Mouse (Mus musculus): Measurements from ENCODE around the gene Rpl5. TPM values are rescaled to one million over a fixed set of nuclear protein-coding genes. Genes with fewer than 3 reads are reported as not detected.

Gene Rpl5
- polyA plus RNA-seq, 2 experiments = 66.4 to 273 TPM

DNA sequence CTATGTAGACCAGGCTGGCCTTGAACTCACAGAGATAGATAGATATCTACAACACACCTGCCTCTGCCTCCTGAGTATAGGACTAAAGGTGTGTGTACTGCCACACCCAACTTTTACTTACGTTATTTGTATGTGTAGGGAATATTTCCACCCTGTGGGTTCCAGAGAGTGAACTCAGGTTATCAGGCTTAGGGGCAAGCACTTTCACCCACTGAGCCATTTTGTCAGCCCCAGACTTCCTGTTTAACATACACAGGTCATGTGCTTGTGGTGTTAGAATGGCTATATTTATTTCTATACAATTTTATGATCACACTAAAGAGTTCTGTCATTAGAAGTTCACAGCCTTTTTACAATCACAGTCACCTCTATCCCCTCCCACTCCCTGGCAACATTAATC, 42.6 kb downstream of the Rpl5 start:
- Histone ChIP-seq H3K27ac (replicated peaks; ENCODE audit: low read depth, low read length) (no peak overlapping the region), H3K27me3 (ENCODE audit: control insufficient read depth, insufficient read depth, low read length) (no peaks in the 10 kb centered on the region), H3K4me1 (ENCODE audit: control insufficient read depth, insufficient read depth, low read length) (no peaks in the 10 kb centered on the region), H3K36me3 (ENCODE audit: control insufficient read depth, insufficient read depth, low read length) (no peaks in the 10 kb centered on the region), H3K9ac (ENCODE audit: low read depth, low read length, severe bottlenecking) (no peak overlapping the region), H3K4me3 (replicated peaks; ENCODE audit: low read length) (no peak overlapping the region), H3K9me3 (ENCODE audit: control insufficient read depth, low read length) (no peaks in the 10 kb centered on the region), H3K4me2 (replicated peaks; ENCODE audit: low read depth, low read length, severe bottlenecking) (no peak overlapping the region)
- TF ChIP-seq POLR2A (IDR thresholded peaks at IDR 0.05; ENCODE audit: borderline replicate concordance, extremely low read depth, insufficient read depth, insufficient read length) = no peak
- ATAC-seq (ENCODE audit: low FRiP score, low read depth) = no peak
- 87% methylated on average over 1 of the region's 1 CpGs for WGBS
- no peak for DNase-seq (ENCODE audit: low spot score)

DNA sequence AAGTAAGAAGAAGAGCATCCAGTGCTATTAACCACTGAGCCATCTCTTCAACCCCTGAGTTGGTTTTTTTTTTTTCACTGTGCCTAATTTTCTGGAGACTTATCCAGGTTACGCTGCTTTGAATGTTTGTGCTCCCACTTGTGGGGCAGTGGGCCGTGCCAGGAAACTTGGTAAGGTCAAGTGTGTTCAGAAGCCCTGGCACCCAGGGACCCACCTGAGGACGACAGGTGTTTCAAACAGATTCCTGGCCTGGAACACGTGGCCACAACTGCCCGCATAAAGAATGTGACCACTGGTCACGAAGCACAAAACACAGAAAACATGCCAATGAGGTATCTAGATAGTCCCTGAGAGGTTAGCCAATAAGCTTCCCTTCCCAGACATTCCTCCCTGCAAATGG, 43.2 kb downstream of the Rpl5 start:
- TF ChIP-seq POLR2A (IDR thresholded peaks at IDR 0.05; ENCODE audit: borderline replicate concordance, extremely low read depth, insufficient read depth, insufficient read length) = no peak

DNA sequence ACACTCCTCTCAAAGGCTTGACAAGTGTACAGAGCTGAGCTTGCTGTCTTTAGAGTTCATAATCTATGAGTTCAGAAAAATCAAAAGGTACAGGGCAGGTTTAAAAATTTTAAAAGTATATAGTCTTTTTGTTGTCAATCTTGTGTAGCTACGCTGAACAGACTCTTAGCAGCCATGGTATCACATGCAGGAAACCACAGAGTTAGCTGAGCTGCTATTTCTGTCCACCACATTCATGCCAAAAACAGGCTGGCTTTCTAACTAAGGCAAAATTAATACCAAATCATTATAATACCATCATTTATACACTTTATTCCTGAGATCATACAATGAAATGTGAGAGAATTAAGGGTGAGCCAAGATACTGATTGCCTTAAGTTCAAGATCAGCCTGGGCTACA, 46.2 kb downstream of the Rpl5 start:
- no peaks in the 10 kb centered on the region for H3K4me1 ChIP-seq (ENCODE audit: control insufficient read depth, insufficient read depth, low read length)
- H3K4me2 ChIP-seq (replicated peaks; ENCODE audit: low read depth, low read length, severe bottlenecking) = no peak overlapping the region
- H3K36me3 ChIP-seq (ENCODE audit: control insufficient read depth, insufficient read depth, low read length) = no peaks in the 10 kb centered on the region
- DNase-seq (ENCODE audit: low spot score) (no peak), ATAC-seq (ENCODE audit: low FRiP score, low read depth) (no peak)
- no peak overlapping the region for H3K27ac ChIP-seq (replicated peaks; ENCODE audit: low read depth, low read length)
- TF ChIP-seq POLR2A (IDR thresholded peaks at IDR 0.05; ENCODE audit: borderline replicate concordance, extremely low read depth, insufficient read depth, insufficient read length) = no peak
- H3K27me3 ChIP-seq (ENCODE audit: control insufficient read depth, insufficient read depth, low read length) = no peaks in the 10 kb centered on the region
- H3K4me3 ChIP-seq (replicated peaks; ENCODE audit: low read length) = no peak overlapping the region
- H3K9ac ChIP-seq (ENCODE audit: low read depth, low read length, severe bottlenecking) = no peak overlapping the region
- H3K9me3 ChIP-seq (ENCODE audit: control insufficient read depth, low read length) = no peaks in the 10 kb centered on the region
- 97% methylated on average over 1 of the region's 1 CpGs for WGBS

More for the DNA sequence above, 43.2 kb downstream of the Rpl5 start:
- Histone ChIP-seq H3K27ac (replicated peaks; ENCODE audit: low read depth, low read length) (no peak overlapping the region), H3K36me3 (ENCODE audit: control insufficient read depth, insufficient read depth, low read length) (no peaks in the 10 kb centered on the region), H3K9ac (ENCODE audit: low read depth, low read length, severe bottlenecking) (no peak overlapping the region), H3K4me2 (replicated peaks; ENCODE audit: low read depth, low read length, severe bottlenecking) (no peak overlapping the region), H3K4me3 (replicated peaks; ENCODE audit: low read length) (no peak overlapping the region), H3K4me1 (ENCODE audit: control insufficient read depth, insufficient read depth, low read length) (no peaks in the 10 kb centered on the region), H3K27me3 (ENCODE audit: control insufficient read depth, insufficient read depth, low read length) (no peaks in the 10 kb centered on the region), H3K9me3 (ENCODE audit: control insufficient read depth, low read length) (no peaks in the 10 kb centered on the region)
- ATAC-seq (ENCODE audit: low FRiP score, low read depth) (no peak), DNase-seq (ENCODE audit: low spot score) (no peak)
- WGBS = 84% methylated on average over 6 of the region's 6 CpGs

DNA sequence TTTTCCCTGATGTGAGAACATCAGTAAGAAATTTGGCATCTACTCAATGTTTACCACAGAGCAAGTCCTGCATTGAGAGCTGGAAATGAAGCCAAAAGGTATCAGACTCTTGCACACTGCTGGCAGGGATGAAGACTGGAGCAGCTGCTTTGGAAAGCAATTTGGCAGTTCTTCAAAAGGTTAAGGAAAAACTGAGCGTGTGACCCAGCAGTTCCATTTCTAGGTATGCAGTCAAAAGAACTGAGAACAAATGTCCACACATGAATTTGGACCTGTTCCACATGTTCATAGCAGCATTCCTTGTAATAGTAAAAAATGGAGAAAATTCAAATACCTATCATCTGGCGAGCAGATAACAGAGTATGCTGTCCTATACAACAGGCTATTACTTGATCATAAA, 47.2 kb downstream of the Rpl5 start:
- no peak overlapping the region for H3K4me2 ChIP-seq (replicated peaks; ENCODE audit: low read depth, low read length, severe bottlenecking)
- no peak for TF ChIP-seq POLR2A (IDR thresholded peaks at IDR 0.05; ENCODE audit: borderline replicate concordance, extremely low read depth, insufficient read depth, insufficient read length)
- DNase-seq (ENCODE audit: low spot score) (peak; percentile 78), ATAC-seq (ENCODE audit: low FRiP score, low read depth) (peak; percentile 62)
- WGBS = 40% methylated on average over 2 of the region's 2 CpGs
- no peaks in the 10 kb centered on the region for H3K36me3 ChIP-seq (ENCODE audit: control insufficient read depth, insufficient read depth, low read length)
- H3K4me1 ChIP-seq (ENCODE audit: control insufficient read depth, insufficient read depth, low read length) = no peaks in the 10 kb centered on the region
- no peak overlapping the region for H3K4me3 ChIP-seq (replicated peaks; ENCODE audit: low read length)
- H3K9me3 ChIP-seq (ENCODE audit: control insufficient read depth, low read length) = no peaks in the 10 kb centered on the region
- no peak overlapping the region for H3K9ac ChIP-seq (ENCODE audit: low read depth, low read length, severe bottlenecking)
- no peak overlapping the region for H3K27ac ChIP-seq (replicated peaks; ENCODE audit: low read depth, low read length)
- H3K27me3 ChIP-seq (ENCODE audit: control insufficient read depth, insufficient read depth, low read length) = no peaks in the 10 kb centered on the region

DNA sequence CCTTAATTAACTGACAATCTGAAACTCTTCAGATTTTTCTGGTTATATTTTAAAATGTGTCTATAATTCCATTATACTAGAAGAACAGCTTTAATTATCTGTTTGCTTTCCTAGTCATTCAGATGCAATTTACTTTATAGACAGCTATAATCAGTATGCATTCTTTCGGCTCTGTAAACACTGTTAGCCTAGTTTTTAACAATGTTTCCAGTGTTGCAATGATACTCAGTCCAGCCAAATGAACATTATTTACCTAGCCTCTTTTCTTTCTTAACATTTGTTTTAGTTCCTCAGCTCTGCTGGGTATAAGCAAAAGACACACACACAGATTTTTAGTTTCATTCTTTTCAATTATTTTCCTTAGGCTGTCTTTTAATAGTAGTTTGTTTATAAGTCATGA, 48.6 kb downstream of the Rpl5 start:
- Histone ChIP-seq H3K36me3 (ENCODE audit: control insufficient read depth, insufficient read depth, low read length) (no peaks in the 10 kb centered on the region), H3K27ac (replicated peaks; ENCODE audit: low read depth, low read length) (no peak overlapping the region), H3K27me3 (ENCODE audit: control insufficient read depth, insufficient read depth, low read length) (no peaks in the 10 kb centered on the region), H3K4me3 (replicated peaks; ENCODE audit: low read length) (no peak overlapping the region), H3K4me1 (ENCODE audit: control insufficient read depth, insufficient read depth, low read length) (no peaks in the 10 kb centered on the region), H3K9me3 (ENCODE audit: control insufficient read depth, low read length) (no peaks in the 10 kb centered on the region), H3K9ac (ENCODE audit: low read depth, low read length, severe bottlenecking) (no peak overlapping the region), H3K4me2 (replicated peaks; ENCODE audit: low read depth, low read length, severe bottlenecking) (no peak overlapping the region)
- TF ChIP-seq POLR2A (IDR thresholded peaks at IDR 0.05; ENCODE audit: borderline replicate concordance, extremely low read depth, insufficient read depth, insufficient read length) = no peak
- WGBS = 78% methylated on average over 1 of the region's 1 CpGs
- no peak for DNase-seq (ENCODE audit: low spot score)
- no peak for ATAC-seq (ENCODE audit: low FRiP score, low read depth)

DNA sequence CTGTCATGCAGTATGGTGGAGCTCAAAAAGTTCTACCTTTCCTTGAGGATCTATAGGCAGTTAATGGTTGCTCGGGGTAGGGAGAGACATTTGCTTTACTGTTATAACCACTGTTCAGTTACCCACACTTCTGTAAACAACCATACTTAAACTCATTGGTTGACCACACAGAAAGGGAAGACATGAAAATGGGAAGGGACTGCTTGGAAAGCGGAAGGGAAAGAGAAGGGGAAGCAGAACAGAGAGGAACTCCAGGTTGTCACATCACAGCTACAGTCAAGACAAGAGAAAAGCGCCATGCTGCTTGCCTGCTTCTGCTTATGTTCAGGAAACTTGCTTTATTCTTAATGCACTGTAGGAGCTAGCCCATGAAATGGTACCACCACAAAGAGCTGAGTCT, 49.3 kb downstream of the Rpl5 start:
- Histone ChIP-seq H3K27ac (replicated peaks; ENCODE audit: low read depth, low read length) (no peak overlapping the region), H3K4me1 (ENCODE audit: control insufficient read depth, insufficient read depth, low read length) (no peaks in the 10 kb centered on the region), H3K9ac (ENCODE audit: low read depth, low read length, severe bottlenecking) (no peak overlapping the region), H3K4me2 (replicated peaks; ENCODE audit: low read depth, low read length, severe bottlenecking) (no peak overlapping the region), H3K4me3 (replicated peaks; ENCODE audit: low read length) (no peak overlapping the region), H3K9me3 (ENCODE audit: control insufficient read depth, low read length) (no peaks in the 10 kb centered on the region), H3K36me3 (ENCODE audit: control insufficient read depth, insufficient read depth, low read length) (no peaks in the 10 kb centered on the region), H3K27me3 (ENCODE audit: control insufficient read depth, insufficient read depth, low read length) (no peaks in the 10 kb centered on the region)
- no peak for ATAC-seq (ENCODE audit: low FRiP score, low read depth)
- WGBS = 82% methylated on average over 3 of the region's 3 CpGs
- no peak for TF ChIP-seq POLR2A (IDR thresholded peaks at IDR 0.05; ENCODE audit: borderline replicate concordance, extremely low read depth, insufficient read depth, insufficient read length)
- no peak for DNase-seq (ENCODE audit: low spot score)

Measured in limb, embryonic 14.5 days (tissue).